Mouse (Mus musculus): Measurements from ENCODE around the gene Ttll7. TPM values are rescaled to one million over a fixed set of nuclear protein-coding genes. Genes with fewer than 3 reads are reported as not detected.

Ttll7 gene
- polyA plus RNA-seq, 1 experiment from 2014 or later: 3.4 TPM

- peaks cover 7% of the 10 kb centered on the region; the same call in 1 of the 2 replicates for H3K4me1 ChIP-seq (ENCODE audit: control insufficient read depth, insufficient read depth, low read length)
- no peak overlapping the region for H3K27ac ChIP-seq (ENCODE audit: low read length)
- no peak for ATAC-seq (ENCODE audit: insufficient number of reproducible peaks, insufficient read depth, low FRiP score, low read depth)
- H3K9ac ChIP-seq (replicated peaks; ENCODE audit: low read depth, low read length): no peak overlapping the region
- 89% methylated on average over 8 of the region's 8 CpGs for WGBS
- H3K4me2 ChIP-seq (replicated peaks; ENCODE audit: low read depth, low read length): no peak overlapping the region
- H3K9me3 ChIP-seq (ENCODE audit: control insufficient read depth, low read depth, low read length): no peaks in the 10 kb centered on the region
- no peaks in the 10 kb centered on the region for H3K27me3 ChIP-seq (ENCODE audit: control insufficient read depth, insufficient read depth, low read length)
- no peaks in the 10 kb centered on the region for H3K36me3 ChIP-seq (ENCODE audit: control insufficient read depth, insufficient read depth, low read length)
- no peak overlapping the region for H3K4me3 ChIP-seq (ENCODE audit: low read depth, low read length)
These were observed 4.1 kb upstream of the Ttll7 start for GRCm38 (mm10) chr3:146848112-146848511.

- Histone ChIP-seq H3K4me2 (replicated peaks; ENCODE audit: low read depth, low read length) (no peak overlapping the region), H3K9me3 (ENCODE audit: control insufficient read depth, low read depth, low read length) (no peaks in the 10 kb centered on the region), H3K27me3 (ENCODE audit: control insufficient read depth, insufficient read depth, low read length) (no peaks in the 10 kb centered on the region), H3K9ac (replicated peaks; ENCODE audit: low read depth, low read length) (no peak overlapping the region), H3K4me1 (ENCODE audit: control insufficient read depth, insufficient read depth, low read length) (peaks cover 7% of the 10 kb centered on the region; the same call in 1 of the 2 replicates), H3K27ac (ENCODE audit: low read length) (no peak overlapping the region), H3K36me3 (ENCODE audit: control insufficient read depth, insufficient read depth, low read length) (no peaks in the 10 kb centered on the region), H3K4me3 (ENCODE audit: low read depth, low read length) (no peak overlapping the region)
- WGBS: 87% methylated on average over 7 of the region's 7 CpGs
- ATAC-seq (ENCODE audit: insufficient number of reproducible peaks, insufficient read depth, low FRiP score, low read depth): no peak
These were observed 2.8 kb upstream of the Ttll7 start for GRCm38 (mm10) chr3:146849360-146849759.

- ATAC-seq (ENCODE audit: insufficient number of reproducible peaks, insufficient read depth, low FRiP score, low read depth): no peak
- 72% methylated on average over 7 of the region's 7 CpGs for WGBS
- no peak overlapping the region for H3K4me2 ChIP-seq (replicated peaks; ENCODE audit: low read depth, low read length)
These were observed 2.4 kb downstream of the Ttll7 start for GRCm38 (mm10) chr3:146854473-146855087.

GRCm38 (mm10) chr3:146857373-146857772 is 5.2 kb downstream of the Ttll7 start:
- H3K27ac ChIP-seq (ENCODE audit: low read length): no peak overlapping the region
- H3K4me2 ChIP-seq (replicated peaks; ENCODE audit: low read depth, low read length): no peak overlapping the region
- no peak for ATAC-seq (ENCODE audit: insufficient number of reproducible peaks, insufficient read depth, low FRiP score, low read depth)
- no peaks in the 10 kb centered on the region for H3K36me3 ChIP-seq (ENCODE audit: control insufficient read depth, insufficient read depth, low read length)
- H3K4me3 ChIP-seq (ENCODE audit: low read depth, low read length): no peak overlapping the region
- H3K9me3 ChIP-seq (ENCODE audit: control insufficient read depth, low read depth, low read length): no peaks in the 10 kb centered on the region
- no peak overlapping the region for H3K9ac ChIP-seq (replicated peaks; ENCODE audit: low read depth, low read length)
- peaks cover 4% of the 10 kb centered on the region; the same call in 1 of the 2 replicates for H3K4me1 ChIP-seq (ENCODE audit: control insufficient read depth, insufficient read depth, low read length)
- WGBS: 89% methylated on average over 10 of the region's 10 CpGs
- H3K27me3 ChIP-seq (ENCODE audit: control insufficient read depth, insufficient read depth, low read length): no peaks in the 10 kb centered on the region

More at GRCm38 (mm10) chr3:146854473-146855087, 2.4 kb downstream of the Ttll7 start:
- Histone ChIP-seq H3K27me3 (ENCODE audit: control insufficient read depth, insufficient read depth, low read length) (no peaks in the 10 kb centered on the region), H3K4me3 (ENCODE audit: low read depth, low read length) (no peak overlapping the region), H3K9me3 (ENCODE audit: control insufficient read depth, low read depth, low read length) (no peaks in the 10 kb centered on the region), H3K9ac (replicated peaks; ENCODE audit: low read depth, low read length) (no peak overlapping the region), H3K27ac (ENCODE audit: low read length) (no peak overlapping the region), H3K4me1 (ENCODE audit: control insufficient read depth, insufficient read depth, low read length) (peaks cover 7% of the 10 kb centered on the region; the same call in 1 of the 2 replicates), H3K36me3 (ENCODE audit: control insufficient read depth, insufficient read depth, low read length) (no peaks in the 10 kb centered on the region)

GRCm38 (mm10) chr3:146860308-146860707 is 8.1 kb downstream of the Ttll7 start:
- no peak overlapping the region for H3K27ac ChIP-seq (ENCODE audit: low read length)
- H3K4me1 ChIP-seq (ENCODE audit: control insufficient read depth, insufficient read depth, low read length): no peaks in the 10 kb centered on the region
- no peak overlapping the region for H3K9ac ChIP-seq (replicated peaks; ENCODE audit: low read depth, low read length)
- H3K4me2 ChIP-seq (replicated peaks; ENCODE audit: low read depth, low read length): no peak overlapping the region
- no peaks in the 10 kb centered on the region for H3K36me3 ChIP-seq (ENCODE audit: control insufficient read depth, insufficient read depth, low read length)
- no peak overlapping the region for H3K4me3 ChIP-seq (ENCODE audit: low read depth, low read length)
- no peaks in the 10 kb centered on the region for H3K27me3 ChIP-seq (ENCODE audit: control insufficient read depth, insufficient read depth, low read length)
- no peak for ATAC-seq (ENCODE audit: insufficient number of reproducible peaks, insufficient read depth, low FRiP score, low read depth)
- 85% methylated on average over 2 of the region's 2 CpGs for WGBS
- H3K9me3 ChIP-seq (ENCODE audit: control insufficient read depth, low read depth, low read length): no peaks in the 10 kb centered on the region

- H3K4me2 ChIP-seq (replicated peaks; ENCODE audit: low read depth, low read length): no peak overlapping the region
- no peak for ATAC-seq (ENCODE audit: insufficient number of reproducible peaks, insufficient read depth, low FRiP score, low read depth)
- WGBS: 32% methylated on average over 4 of the region's 4 CpGs
These were observed 14.4 kb downstream of the Ttll7 start for GRCm38 (mm10) chr3:146866563-146866962.

GRCm38 (mm10) chr3:146871954-146872353 is 19.8 kb downstream of the Ttll7 start:
- H3K4me3 ChIP-seq (ENCODE audit: low read depth, low read length): no peak overlapping the region
- H3K4me1 ChIP-seq (ENCODE audit: control insufficient read depth, insufficient read depth, low read length): no peaks in the 10 kb centered on the region
- no peak overlapping the region for H3K9ac ChIP-seq (replicated peaks; ENCODE audit: low read depth, low read length)
- no peaks in the 10 kb centered on the region for H3K27me3 ChIP-seq (ENCODE audit: control insufficient read depth, insufficient read depth, low read length)
- H3K36me3 ChIP-seq (ENCODE audit: control insufficient read depth, insufficient read depth, low read length): no peaks in the 10 kb centered on the region
- H3K9me3 ChIP-seq (ENCODE audit: control insufficient read depth, low read depth, low read length): no peaks in the 10 kb centered on the region
- H3K4me2 ChIP-seq (replicated peaks; ENCODE audit: low read depth, low read length): no peak overlapping the region
- no peak for ATAC-seq (ENCODE audit: insufficient number of reproducible peaks, insufficient read depth, low FRiP score, low read depth)
- 77% methylated on average over 3 of the region's 3 CpGs for WGBS
- H3K27ac ChIP-seq (ENCODE audit: low read length): no peak overlapping the region

More at GRCm38 (mm10) chr3:146866563-146866962, 14.4 kb downstream of the Ttll7 start:
- Histone ChIP-seq H3K9ac (replicated peaks; ENCODE audit: low read depth, low read length) (no peak overlapping the region), H3K9me3 (ENCODE audit: control insufficient read depth, low read depth, low read length) (no peaks in the 10 kb centered on the region), H3K36me3 (ENCODE audit: control insufficient read depth, insufficient read depth, low read length) (no peaks in the 10 kb centered on the region), H3K27me3 (ENCODE audit: control insufficient read depth, insufficient read depth, low read length) (no peaks in the 10 kb centered on the region), H3K4me3 (ENCODE audit: low read depth, low read length) (no peak overlapping the region), H3K4me1 (ENCODE audit: control insufficient read depth, insufficient read depth, low read length) (no peaks in the 10 kb centered on the region), H3K27ac (ENCODE audit: low read length) (no peak overlapping the region)

- no peak for ATAC-seq (ENCODE audit: insufficient number of reproducible peaks, insufficient read depth, low FRiP score, low read depth)
- no peak overlapping the region for H3K4me3 ChIP-seq (ENCODE audit: low read depth, low read length)
- 31% methylated on average over 2 of the region's 2 CpGs for WGBS
These were observed 23.8 kb downstream of the Ttll7 start for GRCm38 (mm10) chr3:146875929-146876328.

GRCm38 (mm10) chr3:146893931-146894330 is 41.8 kb downstream of the Ttll7 start:
- ATAC-seq (ENCODE audit: insufficient number of reproducible peaks, insufficient read depth, low FRiP score, low read depth): no peak
- 90% methylated on average over 13 of the region's 13 CpGs for WGBS
- no peaks in the 10 kb centered on the region for H3K36me3 ChIP-seq (ENCODE audit: control insufficient read depth, insufficient read depth, low read length)

More at GRCm38 (mm10) chr3:146875929-146876328, 23.8 kb downstream of the Ttll7 start:
- H3K27ac ChIP-seq (ENCODE audit: low read length): no peak overlapping the region
- H3K4me2 ChIP-seq (replicated peaks; ENCODE audit: low read depth, low read length): no peak overlapping the region
- no peaks in the 10 kb centered on the region for H3K27me3 ChIP-seq (ENCODE audit: control insufficient read depth, insufficient read depth, low read length)
- H3K9me3 ChIP-seq (ENCODE audit: control insufficient read depth, low read depth, low read length): no peaks in the 10 kb centered on the region
- no peaks in the 10 kb centered on the region for H3K36me3 ChIP-seq (ENCODE audit: control insufficient read depth, insufficient read depth, low read length)
- H3K9ac ChIP-seq (replicated peaks; ENCODE audit: low read depth, low read length): no peak overlapping the region
- no peaks in the 10 kb centered on the region for H3K4me1 ChIP-seq (ENCODE audit: control insufficient read depth, insufficient read depth, low read length)

More at GRCm38 (mm10) chr3:146893931-146894330, 41.8 kb downstream of the Ttll7 start:
- Histone ChIP-seq H3K4me1 (ENCODE audit: control insufficient read depth, insufficient read depth, low read length) (no peaks in the 10 kb centered on the region), H3K27ac (ENCODE audit: low read length) (no peak overlapping the region), H3K4me3 (ENCODE audit: low read depth, low read length) (no peak overlapping the region), H3K9me3 (ENCODE audit: control insufficient read depth, low read depth, low read length) (no peaks in the 10 kb centered on the region), H3K4me2 (replicated peaks; ENCODE audit: low read depth, low read length) (no peak overlapping the region), H3K27me3 (ENCODE audit: control insufficient read depth, insufficient read depth, low read length) (no peaks in the 10 kb centered on the region), H3K9ac (replicated peaks; ENCODE audit: low read depth, low read length) (no peak overlapping the region)
